Mouse (Mus musculus): ENCODE measurements around the gene Dennd2a.

- TF ChIP-seq POLR2A (IDR thresholded peaks at IDR 0.05; ENCODE audit: insufficient read length, low read depth) (no peak), POLR2AphosphoS2 (IDR thresholded peaks at IDR 0.05; ENCODE audit: insufficient read length, low read depth) (no peak), TCF12 (IDR thresholded peaks at IDR 0.05; ENCODE audit: insufficient read depth, poor library complexity, severe bottlenecking) (no peak)
Observed at GRCm38 (mm10) chr6:39491203-39491602, 66.5 kb downstream of the Dennd2a start.
